Mouse (Mus musculus) c-Kit-negative CD71-positive TER-119-positive erythroid progenitor cells, embryonic 14.5 days (primary cell): ENCODE results near the gene Uroc1.

Experiments
- DNase-seq: peaks from one replicate; pipeline ENCODE4 v3.0.0-alpha.2; 2013; ENCODE audit warnings: low read depth, low spot score

The Uroc1 gene

DNA sequence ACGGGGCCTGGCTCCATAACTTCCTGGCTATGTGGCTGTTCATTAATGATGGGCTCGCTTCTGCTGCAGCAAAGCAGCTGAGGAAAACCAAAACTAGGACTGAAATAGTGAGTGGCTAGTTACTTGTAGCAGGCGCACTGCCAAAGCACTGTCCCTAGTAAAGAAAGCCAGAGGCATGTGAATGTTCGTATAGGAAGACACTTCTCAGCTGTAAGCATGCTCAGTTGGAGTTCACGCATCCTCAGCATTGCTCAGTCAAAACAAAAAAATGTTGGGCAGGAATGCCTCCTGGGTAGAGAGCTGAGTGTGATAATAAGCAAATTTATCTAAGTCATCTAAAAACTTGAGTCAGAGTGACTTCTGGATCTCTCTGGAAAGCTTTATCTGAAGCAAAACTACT, 25.1 kb downstream of the Uroc1 start:
- no peak for DNase-seq

DNA sequence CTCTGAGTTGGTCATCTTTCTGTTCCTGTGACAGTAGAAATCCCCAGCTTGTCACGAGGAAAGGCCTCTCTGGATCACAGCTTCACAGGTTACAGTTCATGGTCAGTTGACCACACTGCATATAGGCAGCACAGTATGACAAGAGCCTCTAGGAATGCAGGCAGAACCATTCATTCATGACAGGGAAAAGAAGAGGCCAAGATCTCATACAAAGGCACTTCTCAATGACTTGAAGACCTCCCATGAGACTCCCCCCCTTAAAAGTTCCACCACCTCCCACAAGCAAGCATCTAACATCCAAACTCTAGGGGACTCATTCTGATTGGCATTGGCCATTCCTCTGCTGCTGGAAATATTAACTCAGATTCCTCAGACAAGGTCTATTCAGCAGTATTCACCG, 26.4 kb downstream of the Uroc1 start:
- DNase-seq: no peak

DNA sequence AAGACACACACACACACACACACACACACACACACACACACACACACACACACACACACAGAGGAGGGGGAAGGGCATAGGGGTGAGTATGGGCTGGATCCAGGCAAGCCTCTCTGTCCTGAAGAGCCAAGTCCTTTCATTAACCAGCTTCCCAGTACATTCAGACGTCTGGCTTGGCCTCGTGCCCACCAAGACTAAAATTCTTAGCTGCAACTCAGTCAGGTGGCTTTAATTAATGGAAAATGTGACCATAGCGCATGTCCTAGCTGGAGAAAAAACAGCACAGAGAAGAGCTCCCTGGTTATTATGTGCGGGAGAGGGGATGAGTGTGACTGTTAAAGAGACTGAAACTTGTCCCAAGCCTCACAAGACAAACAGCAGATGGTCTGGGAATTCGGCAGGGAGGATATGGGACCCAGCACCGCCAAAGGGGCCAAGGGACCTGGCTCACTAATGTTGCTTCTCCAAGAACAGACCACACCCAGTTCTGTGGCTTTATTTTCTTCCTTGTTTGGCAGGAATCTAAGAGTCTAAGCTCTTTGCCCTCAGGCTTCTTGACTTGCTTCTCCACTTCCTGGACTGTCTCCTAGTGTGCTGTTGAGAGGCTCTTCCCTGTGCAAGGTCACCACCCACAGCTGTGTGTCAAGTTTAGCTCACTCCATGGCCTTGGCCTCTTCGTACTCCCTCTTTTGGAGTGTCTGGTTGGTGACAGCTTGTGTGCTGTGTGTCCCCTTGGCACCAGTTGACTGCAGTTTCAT, 27.1 kb downstream of the Uroc1 start:
- no peak for DNase-seq

DNA sequence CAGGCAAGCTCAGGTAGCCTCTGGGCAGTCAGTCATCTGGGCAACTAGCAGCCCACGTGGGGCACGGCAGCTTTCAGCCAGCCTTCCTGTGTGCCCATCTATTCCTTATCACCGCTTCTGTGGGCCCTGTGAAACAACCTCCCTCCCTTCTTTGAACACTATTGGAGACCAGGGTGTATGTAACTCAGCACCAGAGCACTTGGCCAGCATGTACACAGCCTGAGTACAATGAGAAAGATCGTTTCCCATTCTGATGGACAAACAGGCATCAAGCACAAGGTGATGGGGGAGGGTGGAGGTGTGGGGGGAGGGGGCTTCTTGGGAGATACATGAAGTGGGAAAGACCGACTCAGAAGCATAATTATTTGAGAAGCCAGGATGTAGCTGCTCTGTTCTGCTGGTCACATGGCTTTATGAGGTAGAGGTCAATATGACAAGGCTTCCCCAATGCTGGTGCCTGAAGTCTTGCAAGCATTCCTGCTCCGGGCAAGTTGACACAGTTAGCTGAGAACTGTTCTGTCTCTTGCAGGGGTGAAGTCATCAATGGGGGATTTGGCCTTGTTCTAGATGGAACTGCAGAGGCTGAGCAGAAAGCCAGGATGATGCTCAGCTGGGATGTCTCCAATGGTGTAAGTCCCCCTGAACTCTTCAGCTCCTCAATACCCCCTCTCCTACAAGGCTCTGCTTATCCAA, 28.0 kb downstream of the Uroc1 start:
- no peak for DNase-seq

DNA sequence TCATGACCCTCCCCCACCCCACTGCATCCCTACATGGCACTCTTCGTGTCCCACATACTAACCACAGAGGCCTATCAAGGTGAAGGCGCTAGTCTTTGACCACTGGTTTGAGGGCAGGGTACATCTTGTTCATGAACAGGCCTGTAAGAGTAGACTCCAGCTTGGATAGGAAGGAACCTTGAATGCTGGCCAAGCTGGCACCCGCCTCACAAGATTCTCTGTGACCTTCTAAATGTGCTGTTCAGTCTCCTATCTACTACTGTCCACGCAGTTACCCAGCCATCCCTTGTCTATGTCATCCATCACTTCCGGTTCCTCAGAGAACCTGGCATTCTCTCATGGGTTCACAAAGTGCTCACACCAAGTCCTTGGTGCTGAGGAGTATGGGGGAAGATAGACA, 30.2 kb downstream of the Uroc1 start:
- DNase-seq: no peak

DNA sequence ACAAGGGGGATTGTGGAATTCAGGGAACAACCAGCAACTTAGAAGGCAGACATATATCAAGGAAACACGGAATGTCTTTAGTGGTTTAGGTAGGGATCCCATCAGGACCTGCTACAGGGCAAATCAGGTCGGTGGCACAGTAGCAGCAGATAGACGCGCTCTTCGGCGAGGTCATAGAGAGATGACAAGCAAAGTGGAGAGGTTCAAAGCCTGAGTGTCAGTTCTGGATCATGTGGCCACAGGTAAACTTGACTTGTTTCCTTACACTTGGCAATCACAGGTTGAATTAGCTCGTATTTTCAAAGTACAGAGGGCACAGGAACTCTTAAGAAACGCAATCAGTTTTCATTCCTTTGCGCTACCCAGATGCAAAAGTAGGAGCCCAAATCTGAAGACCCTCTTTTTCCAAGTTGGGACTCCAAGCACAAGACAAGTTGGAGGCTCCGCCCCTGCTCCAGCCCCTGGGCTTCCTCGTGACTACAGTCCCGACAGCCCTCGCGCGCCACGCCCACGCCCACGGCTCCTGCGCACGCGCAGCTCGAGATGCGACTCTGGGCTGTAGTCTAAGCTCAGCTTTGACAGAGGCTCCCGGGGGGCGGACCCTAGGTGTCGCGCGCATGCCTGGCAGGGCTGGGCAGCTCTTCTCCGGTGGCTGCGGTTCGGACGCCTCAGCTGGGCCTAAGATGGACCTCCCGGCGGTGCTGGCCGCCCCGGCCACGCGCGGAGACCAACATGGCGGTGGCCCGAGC, 36.1 kb downstream of the Uroc1 start, which contains the start of gene Zxdc:
Gene Zxdc, plus strand, starts transcription at position 517 of the 749 bp plus-strand sequence.
- DNase-seq: peak; percentile 76

DNA sequence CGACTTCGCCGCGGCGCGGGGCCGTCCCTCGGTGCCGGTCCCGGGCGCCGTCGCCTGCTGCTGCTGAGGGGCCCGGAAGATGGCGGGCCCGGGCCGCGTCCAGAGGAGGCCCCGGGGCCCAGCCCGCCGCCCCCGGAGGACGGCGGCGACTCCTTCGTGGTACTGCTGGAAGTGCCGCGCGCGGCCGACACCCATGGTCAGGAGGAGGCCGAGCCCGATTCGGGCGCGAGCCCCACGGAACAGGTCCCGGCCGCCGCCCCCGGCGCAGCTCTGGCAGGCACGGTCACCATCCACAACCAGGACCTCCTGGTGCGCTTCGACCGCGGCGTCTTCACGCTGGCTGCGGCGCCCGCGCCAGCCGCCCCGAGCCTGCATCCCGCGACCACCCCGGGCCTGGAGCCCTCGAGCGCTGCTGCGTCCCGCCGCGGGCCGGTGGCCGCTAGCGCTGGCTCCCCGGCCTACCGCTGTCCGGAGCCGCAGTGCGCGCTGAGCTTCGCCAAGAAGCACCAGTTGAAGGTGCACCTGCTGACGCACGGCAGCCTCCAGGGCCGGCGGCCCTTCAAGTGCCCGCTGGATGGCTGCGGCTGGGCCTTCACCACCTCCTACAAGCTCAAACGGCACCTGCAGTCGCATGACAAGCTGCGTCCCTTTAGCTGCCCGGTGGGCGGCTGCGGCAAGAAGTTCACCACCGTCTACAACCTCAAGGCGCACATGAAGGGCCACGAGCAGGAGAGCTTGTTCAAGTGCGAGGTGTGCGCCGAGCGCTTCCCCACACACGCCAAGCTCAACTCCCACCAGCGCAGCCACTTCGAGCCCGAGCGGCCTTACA, 36.9 kb downstream of the Uroc1 start:
- DNase-seq: no peak

DNA sequence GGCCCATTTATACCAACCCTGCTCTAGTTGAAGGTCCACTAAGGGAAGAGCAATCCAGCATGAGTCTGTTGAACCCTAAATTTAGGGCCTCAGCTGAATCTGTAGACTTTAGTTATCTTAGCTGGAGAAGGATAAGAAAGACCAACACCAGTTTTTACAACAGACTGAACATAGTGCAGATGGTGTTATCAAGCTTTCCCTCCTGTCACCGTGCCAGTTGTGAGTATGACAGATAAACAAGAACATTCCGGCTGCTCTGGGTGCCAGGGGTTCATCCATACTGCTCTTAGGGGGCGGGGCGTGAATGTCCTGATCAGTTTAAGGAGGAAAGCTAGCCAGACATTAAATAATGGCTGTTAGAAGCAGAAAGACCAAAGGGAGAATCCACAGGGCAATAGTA, 41.6 kb downstream of the Uroc1 start:
- peak; percentile 56 for DNase-seq

DNA sequence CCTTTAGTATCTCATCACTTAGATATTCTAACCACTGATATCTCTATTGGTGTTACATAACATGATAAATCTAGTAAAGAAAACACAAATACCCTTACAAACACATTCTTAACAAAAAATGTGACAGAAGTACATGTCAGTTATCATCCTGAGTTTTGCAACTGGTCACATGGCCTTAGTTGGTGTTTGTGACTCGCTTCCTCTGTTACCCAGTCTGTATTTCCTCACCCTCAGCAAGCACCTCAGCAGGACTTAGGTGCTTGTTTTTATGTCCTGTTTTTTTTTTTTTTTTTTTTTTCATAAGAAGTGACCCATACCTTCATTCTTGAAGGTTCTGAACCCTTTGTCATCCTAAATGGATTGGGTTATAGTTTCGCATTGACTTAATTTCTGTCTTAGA, 44.6 kb downstream of the Uroc1 start:
- no peak for DNase-seq

DNA sequence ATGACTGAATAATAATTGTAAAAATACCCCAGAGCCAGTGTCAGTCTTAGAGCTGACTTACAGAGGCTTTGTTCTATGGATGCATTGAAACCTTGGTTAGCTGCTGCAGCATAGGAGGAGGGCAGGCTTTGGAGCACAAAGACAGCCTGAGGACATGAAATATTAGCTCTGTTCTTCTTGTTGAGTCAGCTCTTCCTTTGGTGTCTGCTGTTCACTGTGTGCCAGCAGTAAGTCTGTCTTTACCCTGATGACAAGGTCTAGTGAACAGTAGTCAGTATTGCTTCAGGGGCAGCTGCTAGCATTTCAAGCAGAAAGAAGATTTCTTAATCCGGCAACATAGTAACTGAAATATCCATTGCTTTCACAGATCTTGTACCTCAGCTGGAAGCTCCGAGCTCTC, 48.4 kb downstream of the Uroc1 start:
- DNase-seq: no peak

DNA sequence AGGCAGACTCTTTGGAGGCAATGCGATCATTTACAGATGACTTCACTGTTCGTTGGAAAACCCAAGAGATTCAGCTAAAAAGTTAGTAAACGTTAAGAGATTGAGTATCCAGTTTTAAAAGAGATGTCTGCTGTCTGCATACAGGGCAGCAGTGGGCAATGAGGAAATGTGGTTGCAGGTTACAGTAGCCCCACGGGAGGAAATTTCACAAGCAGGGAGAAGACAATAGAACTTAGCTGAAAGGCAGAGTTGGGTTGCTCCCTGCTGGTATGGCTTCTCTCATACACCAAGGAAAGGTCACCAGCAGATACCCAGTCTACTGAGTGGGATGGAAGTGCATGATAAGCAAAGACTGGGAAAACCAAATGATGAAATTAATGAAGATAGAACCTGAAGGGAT, 57.5 kb downstream of the Uroc1 start:
- no peak for DNase-seq

DNA sequence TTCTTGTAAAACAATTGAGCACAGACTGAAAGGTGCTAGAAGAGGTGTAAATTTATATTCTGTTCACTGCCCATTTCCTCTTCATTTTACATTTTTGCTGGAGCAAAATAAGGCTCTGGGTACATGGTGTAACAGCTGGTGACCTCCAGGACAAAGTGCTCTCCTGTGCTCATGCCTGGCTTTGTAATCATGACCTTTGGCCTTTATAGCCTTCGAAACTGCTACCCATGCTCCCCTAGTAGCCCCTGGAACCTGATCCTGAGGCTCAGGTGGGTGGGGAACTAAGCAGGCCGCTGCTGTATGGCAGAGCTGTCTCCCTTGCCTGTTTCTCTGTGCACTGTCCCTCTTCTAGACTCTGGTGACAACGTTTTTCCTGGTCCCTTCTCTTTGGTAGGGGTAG, 60.9 kb downstream of the Uroc1 start:
- DNase-seq: no peak

DNA sequence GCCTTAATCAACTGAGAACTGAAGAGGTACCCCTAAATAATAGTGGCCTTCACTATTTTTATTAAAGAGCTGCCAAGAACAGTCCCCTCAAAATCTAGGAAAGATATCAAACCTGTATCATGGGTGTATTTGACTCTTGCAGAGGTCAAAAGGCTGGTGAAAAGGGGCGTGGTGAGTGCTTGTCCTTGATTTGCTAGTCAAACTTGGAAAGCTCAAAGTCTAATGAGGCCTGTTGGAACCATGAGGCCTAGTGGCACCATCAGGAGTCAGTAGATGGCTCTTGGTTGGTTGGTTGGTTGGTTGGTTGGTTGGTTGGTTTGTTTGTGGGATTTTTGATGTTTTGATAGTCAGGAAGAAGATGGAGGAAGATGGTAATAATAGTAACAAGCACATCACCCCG, 62.7 kb downstream of the Uroc1 start:
- no peak for DNase-seq

DNA sequence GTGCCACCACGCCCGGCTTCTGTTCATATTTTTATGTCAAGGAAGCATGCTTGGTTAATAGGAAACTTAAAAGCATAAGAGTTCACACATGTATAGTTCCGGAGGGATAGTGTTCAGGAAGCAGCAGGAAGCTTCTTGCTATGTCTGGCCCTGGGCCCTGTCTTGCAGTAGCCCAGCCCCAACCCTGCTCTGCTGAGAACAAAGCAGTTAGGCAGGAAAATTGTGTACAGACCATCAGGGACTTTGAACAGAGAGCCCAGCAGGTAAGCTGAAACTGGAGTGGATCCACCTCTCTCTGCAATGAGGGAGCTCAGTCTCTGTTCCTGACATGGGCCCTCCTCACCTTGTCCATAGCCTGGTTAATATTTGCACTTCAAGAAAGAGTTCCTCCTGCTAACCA, 64.2 kb downstream of the Uroc1 start:
- DNase-seq: no peak

DNA sequence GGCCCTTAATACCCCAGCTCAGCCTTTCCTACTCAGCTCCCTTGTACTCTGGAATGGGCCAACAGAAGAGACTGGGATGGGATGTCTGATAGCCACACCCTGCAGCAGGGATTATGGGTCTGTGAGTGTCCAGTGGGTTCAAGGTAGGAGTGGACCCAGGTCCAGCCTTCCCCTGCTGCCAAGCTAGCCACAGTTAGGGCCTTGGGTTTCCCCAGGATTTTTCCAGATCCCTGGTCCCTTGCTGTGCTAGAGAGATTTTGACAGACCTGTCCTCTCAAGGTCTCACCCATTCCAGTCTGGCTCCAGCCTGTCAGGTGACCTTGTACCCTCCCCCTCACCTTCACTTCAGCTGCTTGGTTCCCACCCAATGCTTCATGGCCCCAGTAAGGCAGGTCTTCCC, 75.5 kb downstream of the Uroc1 start:
- no peak for DNase-seq

DNA sequence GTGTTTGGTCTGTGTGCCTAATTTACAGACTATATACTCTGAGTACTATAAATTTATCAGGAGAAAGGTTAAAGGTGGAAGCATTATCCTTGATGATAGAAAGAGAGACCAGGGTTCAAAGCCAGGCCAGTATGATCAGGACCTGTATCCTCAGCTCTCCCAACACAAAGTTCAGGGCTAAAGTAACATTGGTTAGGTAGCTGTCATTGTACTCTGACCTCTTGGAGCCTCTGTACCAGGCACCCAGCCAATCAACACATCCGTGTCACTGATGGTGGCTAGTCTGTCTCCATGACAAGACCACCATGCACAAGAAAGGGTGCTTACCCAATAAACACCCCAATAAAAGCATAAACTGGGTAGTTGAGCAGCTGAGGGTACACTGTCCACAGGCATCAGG, 77.9 kb downstream of the Uroc1 start:
- no peak for DNase-seq

DNA sequence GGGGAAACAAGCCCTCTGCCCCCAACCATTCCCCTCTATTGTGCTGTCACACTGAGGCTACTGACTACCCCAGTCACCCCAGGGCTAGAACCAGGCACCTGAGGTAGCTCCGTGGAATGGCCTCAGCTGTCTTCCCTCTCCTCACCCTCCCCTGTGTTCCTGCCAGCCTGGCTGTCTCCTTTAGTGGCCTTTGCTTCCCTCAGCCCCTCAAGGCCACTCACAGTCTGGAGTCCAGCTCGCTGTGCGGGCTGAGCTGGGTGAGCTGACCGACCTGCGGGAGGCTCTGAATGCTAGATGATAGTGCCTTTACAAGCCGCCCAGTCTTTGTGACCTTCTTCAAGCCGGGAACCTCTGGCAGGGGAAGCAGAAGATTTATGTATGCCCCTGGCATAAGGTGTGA, 78.8 kb downstream of the Uroc1 start:
- no peak for DNase-seq
